Mouse (Mus musculus) CH12.LX (cell line): ENCODE results near the gene Pptc7. TPM values are rescaled to one million over a fixed set of nuclear protein-coding genes. Genes with fewer than 3 reads are reported as not detected.
A peak's percentile ranks its signal among the peaks of the same experiment; 100 is the strongest.

Source experiments
- DNase-seq: peaks from one replicate; pipeline ENCODE4 v3.0.0-alpha.2; 2013; ENCODE audit errors: extremely low read depth
- H3K27ac ChIP-seq: 2 replicates; pipeline ENCODE4 v1.5.1; 2012; ENCODE audit warnings: low read depth, mild to moderate bottlenecking, control low read depth, moderate library complexity; ENCODE audit not compliant: insufficient read depth
- H3K27me3 ChIP-seq: replicated peaks from 2 replicates; pipeline ENCODE3; 2012; ENCODE audit warnings: inconsistent platforms
- H3K36me3 ChIP-seq, 2 experiments: replicated peaks in 1 of 2; 2 replicates each; pipeline versions ENCODE3 to v1.6.1; 2012; ENCODE audit warnings: inconsistent platforms in 1 of 2, low read length in 1 of 2, mild to moderate bottlenecking in 1 of 2, mixed read lengths in 1 of 2, moderate library complexity in 1 of 2; ENCODE audit not compliant: control insufficient read depth in 1 of 2, insufficient read depth in 1 of 2
- H3K4me1 ChIP-seq, 2 experiments: 2 replicates each; pipeline ENCODE4 v1.6.1; 2012; ENCODE audit warnings: inconsistent platforms in 1 of 2, moderate library complexity in 1 of 2; ENCODE audit not compliant: insufficient read depth in 2 of 2, control insufficient read depth in 1 of 2
- H3K4me2 ChIP-seq: 2 replicates; pipeline ENCODE4 v1.6.1; 2012; ENCODE audit warnings: low read depth, mild to moderate bottlenecking, control low read depth; ENCODE audit not compliant: poor library complexity, insufficient read depth, severe bottlenecking
- H3K4me3 ChIP-seq, 3 experiments: fragments of 150-350 bp in 1 of 3; sonication (generic) in 1 of 3; replicated peaks in 1 of 3; 2 replicates each; pipeline versions ENCODE3 to v1.5.1; 2011 to 2012; ENCODE audit warnings: low read depth in 2 of 3, low read length in 2 of 3, mild to moderate bottlenecking in 2 of 3, moderate library complexity in 2 of 3, control low read depth in 1 of 3, improper control_type of control experiment in 1 of 3, inconsistent platforms in 1 of 3, mixed read lengths in 1 of 3; ENCODE audit not compliant: poor library complexity in 1 of 3
- H3K79me2 ChIP-seq: replicated peaks from 2 replicates; pipeline ENCODE4 v1.6.1; 2012; ENCODE audit warnings: mild to moderate bottlenecking, moderate library complexity; ENCODE audit not compliant: control insufficient read depth, poor library complexity, insufficient read depth, severe bottlenecking; ENCODE audit errors: extremely low read depth
- H3K9ac ChIP-seq: 2 replicates; pipeline ENCODE4 v1.6.1; 2012; ENCODE audit warnings: low read depth, mild to moderate bottlenecking, control low read depth, moderate library complexity; ENCODE audit not compliant: insufficient read depth
- H3K9me3 ChIP-seq: replicated peaks from 2 replicates; pipeline ENCODE3; 2012; ENCODE audit warnings: low read length, inconsistent platforms, mixed read lengths
- BHLHE40 ChIP-seq: IDR thresholded peaks from 2 replicates; pipeline ENCODE4 v1.6.1; 2011; ENCODE audit warnings: mild to moderate bottlenecking, low read depth, low read length, improper control_type of control experiment
- CHD2 ChIP-seq: IDR thresholded peaks from 2 replicates; pipeline ENCODE4 v1.6.1; 2011; ENCODE audit warnings: low read length, improper control_type of control experiment
- CTCF ChIP-seq, 2 experiments: IDR thresholded peaks in 1 of 2; conservative IDR thresholded peaks in 1 of 2; 2 replicates each; pipeline ENCODE4 v1.5.1; 2011 to 2012; ENCODE audit warnings: low read depth in 2 of 2, low read length in 2 of 2, improper control_type of control experiment in 1 of 2, inconsistent platforms in 1 of 2, mild to moderate bottlenecking in 1 of 2, moderate library complexity in 1 of 2
- IRF4 ChIP-seq: IDR thresholded peaks from 2 replicates; pipeline ENCODE4 v1.6.1; 2014; ENCODE audit warnings: low read depth, mild to moderate bottlenecking, inconsistent platforms, low read length, improper control_type of control experiment
- MAX ChIP-seq: IDR thresholded peaks from 2 replicates; pipeline ENCODE4 v1.6.1; 2011; ENCODE audit warnings: low read length, improper control_type of control experiment
- MAZ ChIP-seq: IDR thresholded peaks from 2 replicates; pipeline ENCODE4 v1.6.1; 2012; ENCODE audit warnings: low read depth, mild to moderate bottlenecking, inconsistent platforms, low read length, improper control_type of control experiment, moderate library complexity
- NELFE ChIP-seq: IDR thresholded peaks from 2 replicates; pipeline ENCODE4 v1.6.1; 2011; ENCODE audit warnings: low read depth, low read length, improper control_type of control experiment
- SIN3A ChIP-seq: IDR thresholded peaks from 2 replicates; pipeline ENCODE4 v1.6.1; 2012; ENCODE audit warnings: low read length, improper control_type of control experiment, inconsistent platforms
- SMC3 ChIP-seq: IDR thresholded peaks from 2 replicates; pipeline ENCODE4 v1.6.1; 2011; ENCODE audit warnings: low read depth, low read length, improper control_type of control experiment
- TBP ChIP-seq: conservative IDR thresholded peaks from 2 replicates; pipeline ENCODE4 v1.6.1; 2011; ENCODE audit warnings: low read depth, low read length, improper control_type of control experiment
- TCF12 ChIP-seq: IDR thresholded peaks from 2 replicates; pipeline ENCODE4 v1.6.1; 2014; ENCODE audit warnings: low read depth, mild to moderate bottlenecking, inconsistent platforms, low read length, improper control_type of control experiment
- UBTF ChIP-seq: IDR thresholded peaks from 2 replicates; pipeline ENCODE4 v1.6.1; 2012; ENCODE audit warnings: low read depth, mild to moderate bottlenecking, inconsistent platforms, low read length, improper control_type of control experiment, moderate library complexity
- USF1 ChIP-seq: IDR thresholded peaks from 2 replicates; pipeline ENCODE4 v1.6.1; 2014; ENCODE audit warnings: low read depth, mild to moderate bottlenecking, inconsistent platforms, low read length, improper control_type of control experiment
- dilution Hi-C: fragments of 300-500 bp; cut with MboI; formaldehyde crosslinking; loops from 2 replicates; pipeline ENCODE4 v1.14.3; 2020; ENCODE audit warnings: low sequenced_read_pairs; ENCODE audit not compliant: extremely low pct_unique_long_range_greater_than_20kb, extremely low pct_ligation_motif_present
- in situ Hi-C: fragments of 300-500 bp; cut with MboI; formaldehyde crosslinking; loops from 3 replicates; pipeline ENCODE4 v1.14.3; 2019; ENCODE audit warnings: low sequenced_read_pairs, low pct_ligation_motif_present, low pct_unique_long_range_greater_than_20kb, mixed read lengths
- polyA plus RNA-seq: library from polyadenylated mRNA; unstranded; fragments of >175 nt; gene quantifications from 2 replicates; pipeline ENCODE4 v1.2.1, GENCODE M21; 2012; ENCODE audit warnings: low read depth; ENCODE audit not compliant: insufficient read length
- total RNA-seq, 2 experiments: library from RNA; depleted of rRNA; stranded (reverse); fragments of 300-350 nt in 1 of 2; fragments of >200 nt in 1 of 2; gene quantifications; 2 replicates each; pipeline ENCODE4 v1.2.3; 2012 to 2014

Gene Pptc7
- total and polyA plus RNA-seq, 3 experiments: 17.1 to 25.9 (median 23.6) TPM

DNA sequence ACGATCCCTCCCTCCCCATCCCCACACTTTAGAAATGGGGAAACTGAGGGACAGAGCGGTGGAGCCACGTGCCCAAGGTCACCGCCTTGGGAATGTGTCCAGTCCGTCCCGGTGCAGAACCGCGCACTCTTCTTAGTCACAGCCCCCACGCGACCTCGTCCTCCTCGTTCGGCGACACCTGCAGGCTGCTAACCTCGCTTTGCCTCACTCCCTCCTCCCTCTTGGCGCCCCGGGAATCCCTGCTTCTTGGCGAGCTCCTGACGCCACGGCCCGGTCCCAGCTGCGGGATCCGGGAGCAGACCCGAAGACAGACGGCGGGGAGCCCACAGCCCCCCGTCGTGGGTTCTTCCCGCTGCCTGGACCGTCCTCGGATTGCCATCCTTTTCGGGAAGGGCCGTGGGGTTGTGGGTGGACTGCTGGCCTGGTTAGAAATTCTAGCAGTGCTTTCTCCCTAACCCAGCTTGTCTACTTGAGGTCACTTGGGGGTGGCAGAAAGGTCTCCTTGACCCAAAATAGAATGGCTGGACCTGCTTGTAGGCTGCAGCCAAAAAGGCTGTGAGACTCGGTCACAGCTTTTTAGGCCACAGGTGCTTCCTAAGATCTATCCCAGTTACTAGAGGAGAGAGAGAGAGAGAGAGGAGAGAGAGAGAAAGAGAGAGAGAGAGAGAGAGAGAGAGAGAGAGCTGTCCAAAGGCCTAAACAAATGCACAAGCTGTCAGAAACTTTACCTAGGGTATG, 1.0 kb downstream of the Pptc7 start:
- Histone ChIP-seq H3K27me3 (no peaks in the 10 kb centered on the region), H3K4me2 (peak overlapping the region; percentile 76), H3K4me3 (peak overlapping the region; percentile 87 to 96 (median 95)), H3K4me1 (peaks cover 17 to 40% of the 10 kb centered on the region in 2 experiments), H3K79me2 (peaks cover 57% of the 10 kb centered on the region), H3K9me3 (no peaks in the 10 kb centered on the region), H3K27ac (peak overlapping the region; percentile 5), H3K9ac (peak overlapping the region; percentile 80), H3K36me3 (peaks cover 0 to 29% of the 10 kb centered on the region in 2 experiments)
- DNase-seq: no peak
- TF ChIP-seq SMC3 (peak; percentile 11), USF1 (no peak), BHLHE40 (peak; percentile 33; the same call in 1 of the 2 replicates), TBP (no peak), TCF12 (peak; percentile 26; the same call in 1 of the 2 replicates), MAZ (no peak), MAX (peak; percentile 33; the same call in 1 of the 2 replicates), UBTF (no peak; the same call in 1 of the 2 replicates), CHD2 (no peak), CTCF (conservative IDR thresholded peaks at IDR 0.05 in 1 of 2, IDR thresholded peaks at IDR 0.05 in 1 of 2; ENCODE audit: low read depth in 2 of 2, low read length in 2 of 2) (peak in 1 of 2 experiments; percentile 34; a peak in 2 of 4 replicates), IRF4 (no peak), NELFE (no peak), SIN3A (no peak; the same call in 1 of the 2 replicates)
- dilution Hi-C loops (no loop called here), in situ Hi-C loops (no loop called here)

DNA sequence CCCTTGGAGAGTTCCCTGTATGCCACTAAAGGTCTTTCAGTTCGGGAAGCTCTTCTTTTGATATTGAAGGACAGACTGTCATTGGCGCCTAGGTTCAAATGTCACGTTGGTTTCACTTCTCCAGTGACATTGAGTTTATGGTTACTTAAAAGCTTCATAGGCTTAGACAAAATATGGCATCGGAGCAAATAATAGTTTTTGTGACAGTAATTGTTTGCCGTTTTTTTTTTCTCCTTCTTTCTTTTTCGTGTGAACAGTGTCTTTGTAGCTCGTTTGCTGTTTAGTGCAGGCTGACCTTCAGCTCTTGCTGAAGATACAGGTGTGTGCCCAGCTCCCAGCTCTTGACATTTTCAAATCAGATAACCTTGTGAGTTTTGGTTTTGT, 1.6 kb downstream of the Pptc7 start:
- peak; percentile 43; the same call in 1 of the 2 replicates for TF ChIP-seq IRF4
- TF ChIP-seq SIN3A: 0 out of 2 replicates have a peak, but pooled peaks have one; percentile 31
- no peak for TF ChIP-seq UBTF
- dilution Hi-C loops: no loop called here
- Histone ChIP-seq H3K4me1 (peaks cover 17 to 40% of the 10 kb centered on the region in 2 experiments), H3K9ac (peak overlapping the region; percentile 80), H3K9me3 (no peaks in the 10 kb centered on the region), H3K27me3 (no peaks in the 10 kb centered on the region), H3K4me2 (peak overlapping the region; percentile 76), H3K27ac (no peak overlapping the region), H3K36me3 (peaks cover 0 to 32% of the 10 kb centered on the region in 2 experiments), H3K79me2 (peaks cover 62% of the 10 kb centered on the region), H3K4me3 (peak overlapping the region; percentile 87 to 96 (median 95))
- in situ Hi-C loops: no loop called here
- DNase-seq: no peak
